Mouse (Mus musculus): ENCODE results near the gene Lyzl6.

The Lyzl6 gene

DNA sequence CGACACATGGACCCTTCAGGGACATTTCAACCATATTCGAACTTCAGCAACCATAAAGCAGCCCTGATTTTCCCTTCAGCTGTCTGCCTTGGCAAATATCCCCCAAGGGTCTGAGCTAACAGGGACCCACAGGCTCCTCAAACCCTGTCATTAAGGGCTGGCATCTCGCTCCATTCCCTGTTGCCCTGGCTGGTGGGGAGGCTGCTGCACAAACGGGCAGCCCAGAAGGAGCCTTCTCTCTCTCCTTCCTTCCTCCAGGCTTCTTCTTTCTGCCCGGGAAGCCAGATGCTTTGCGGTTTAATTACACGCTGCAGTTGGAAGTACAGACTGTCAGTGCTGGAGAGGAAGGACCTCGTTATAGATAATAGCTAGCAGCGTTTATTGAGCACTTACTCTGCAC lies 4.5 kb upstream of the Lyzl6 start:
- DNase-seq (ENCODE audit: low read depth) = no peak

DNA sequence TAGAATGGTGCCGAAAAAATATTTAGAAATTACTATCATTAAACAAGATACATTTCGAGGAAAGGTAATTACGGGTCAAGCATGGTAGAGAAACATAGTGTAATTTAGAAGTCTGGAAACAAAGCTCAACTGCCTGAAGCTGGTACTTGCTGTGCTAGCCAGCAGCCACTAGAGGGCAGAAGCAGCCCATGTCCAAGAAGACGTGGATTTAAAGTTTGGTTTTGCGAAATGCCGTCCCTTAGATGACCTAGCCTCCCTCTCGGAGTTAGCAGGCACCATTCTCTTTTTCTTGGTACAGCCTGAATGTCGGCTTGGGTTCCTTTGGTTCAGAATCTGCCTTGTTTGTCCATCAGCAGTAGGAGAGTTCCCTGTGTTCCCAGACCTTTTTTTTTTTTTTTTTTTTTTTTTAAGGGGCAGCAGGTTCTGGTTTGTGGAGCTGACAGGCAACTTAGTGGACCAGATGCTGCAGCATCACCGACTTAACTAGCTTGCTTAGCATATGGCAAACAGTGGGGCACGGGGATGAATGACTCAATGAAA lies 787 bp upstream of the Lyzl6 start:
- peak; percentile 22 for DNase-seq (ENCODE audit: low read depth)

- no peak for DNase-seq (ENCODE audit: low read depth)
Measured at GRCm38 (mm10) chr11:103636261-103636660, 2.4 kb downstream of the Lyzl6 start.

DNA sequence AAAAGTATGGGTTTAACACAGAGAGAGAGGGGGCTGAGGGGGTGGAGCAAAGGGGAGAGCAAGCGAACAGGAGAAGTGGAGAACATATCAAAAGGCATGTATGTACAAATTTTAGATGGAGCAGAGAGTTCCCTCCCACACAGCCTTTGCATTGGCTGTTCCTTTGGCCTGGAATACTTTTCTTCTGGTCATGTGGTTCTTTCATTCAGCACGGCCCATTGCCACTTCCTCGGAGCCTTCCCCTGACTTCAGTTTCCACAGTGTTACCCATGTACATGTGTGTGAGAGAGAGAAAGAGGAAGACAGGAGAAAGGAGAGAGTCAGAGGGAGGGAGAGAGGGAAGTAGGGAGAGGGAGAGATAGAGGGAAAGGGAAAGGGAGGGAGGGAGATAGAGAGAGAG lies 3.2 kb downstream of the Lyzl6 start:
- DNase-seq (ENCODE audit: low read depth) = no peak

- no peak for DNase-seq (ENCODE audit: low read depth)
Measured at GRCm38 (mm10) chr11:103634806-103635205, 3.9 kb downstream of the Lyzl6 start.

- no peak for DNase-seq (ENCODE audit: low read depth)
Measured at GRCm38 (mm10) chr11:103627453-103627852, 11.2 kb downstream of the Lyzl6 start.

GRCm38 (mm10) chr11:103621040-103621439 lies 17.6 kb downstream of the Lyzl6 start, which contains the start of gene Gm884:
TSS of gene Gm884 (minus strand) at chr11:103621140.
- DNase-seq (ENCODE audit: low read depth) = no peak

DNA sequence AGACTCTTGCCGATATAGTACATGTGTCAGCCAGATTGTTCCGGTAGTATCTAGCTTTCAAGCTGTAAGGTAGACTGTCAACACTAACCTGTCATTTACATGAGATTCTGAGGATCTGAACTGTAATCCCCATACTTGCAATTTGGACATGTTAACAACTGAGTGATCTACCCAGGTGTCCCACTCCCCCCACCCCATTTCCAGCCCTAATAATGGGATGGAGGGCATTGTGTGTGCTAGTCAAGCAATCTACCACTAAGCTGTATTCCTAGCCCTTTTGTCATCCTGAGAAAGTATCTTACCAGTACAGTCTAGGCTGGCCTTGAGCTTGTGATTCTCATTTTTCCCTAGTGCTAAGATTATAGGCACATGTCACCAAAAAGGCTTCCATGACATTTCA lies 27.9 kb downstream of the Lyzl6 start:
- DNase-seq (ENCODE audit: low read depth) = no peak

GRCm38 (mm10) chr11:103606611-103607010 lies 32.1 kb downstream of the Lyzl6 start:
- DNase-seq (ENCODE audit: low read depth) = no peak
